Mouse (Mus musculus): ENCODE measurements at regions not wholly inside any gene's neighbourhood (a gene's known extent, or its start where the extent isn't known, plus 50 kb on each side); places are given as distances from the start of the nearest gene placed in this dataset.

DNA sequence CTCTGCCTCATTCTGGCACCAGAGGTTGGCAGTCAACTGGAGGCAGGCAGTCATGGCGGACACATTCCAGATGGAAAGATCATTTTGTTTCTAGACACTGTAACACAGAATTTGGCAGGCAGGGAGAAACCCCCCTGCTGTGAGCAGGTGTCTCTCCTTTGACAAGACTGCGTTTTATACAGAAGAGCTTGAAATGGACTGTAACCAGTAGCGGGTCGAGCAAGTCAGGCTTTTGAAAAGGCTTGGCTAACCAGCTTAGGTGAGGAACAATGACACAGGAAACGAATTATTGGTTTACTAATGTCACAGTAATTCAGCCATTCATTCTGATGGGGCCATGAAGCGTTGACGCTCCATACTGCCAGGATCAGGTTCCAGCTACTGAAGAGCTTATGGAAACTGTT lies 275.3 kb upstream of the Slc24a5 start:
- no peaks in the 10 kb centered on the region for H3K27me3 ChIP-seq (ENCODE audit: control insufficient read depth, insufficient read depth, insufficient read length)
- H3ac ChIP-seq (ENCODE audit: control insufficient read depth, insufficient read length, low read depth): no peak overlapping the region
- no peaks in the 10 kb centered on the region for H3K36me3 ChIP-seq (ENCODE audit: control insufficient read depth, insufficient read depth)
- H3K79me2 ChIP-seq (ENCODE audit: control insufficient read depth, insufficient read depth): no peaks in the 10 kb centered on the region
- no peak overlapping the region for H3K4me3 ChIP-seq (ENCODE audit: insufficient read depth, poor library complexity, severe bottlenecking)
- H3K79me3 ChIP-seq (ENCODE audit: low read depth): no peaks in the 10 kb centered on the region
- no peak for TF ChIP-seq CEBPB (IDR thresholded peaks at IDR 0.05; ENCODE audit: low read depth)
- no peak for TF ChIP-seq CTCF (IDR thresholded peaks at IDR 0.05; ENCODE audit: control insufficient read depth, insufficient read depth, insufficient read length)
- no peak for TF ChIP-seq MAX (IDR thresholded peaks at IDR 0.05)
- no peak for TF ChIP-seq MYOG (IDR thresholded peaks at IDR 0.05; ENCODE audit: control insufficient read depth, extremely low read depth, insufficient read length)
- TF ChIP-seq MYOD1 (IDR thresholded peaks at IDR 0.05; ENCODE audit: control insufficient read depth, insufficient read length, low read depth): no peak
- no peak for TF ChIP-seq FOSL1 (IDR thresholded peaks at IDR 0.05; ENCODE audit: insufficient read depth, low read length, poor library complexity, severe bottlenecking)
- no peak for TF ChIP-seq USF1 (IDR thresholded peaks at IDR 0.05; ENCODE audit: low read depth)

- Histone ChIP-seq H3ac (ENCODE audit: control insufficient read depth, insufficient read length, low read depth) (no peak overlapping the region), H3K36me3 (ENCODE audit: control insufficient read depth, insufficient read depth) (no peaks in the 10 kb centered on the region)
- TF ChIP-seq MYOG (IDR thresholded peaks at IDR 0.05; ENCODE audit: control insufficient read depth, extremely low read depth, insufficient read length): no peak
- TF ChIP-seq CTCF (IDR thresholded peaks at IDR 0.05; ENCODE audit: control insufficient read depth, insufficient read depth, insufficient read length): no peak
- TF ChIP-seq FOSL1 (IDR thresholded peaks at IDR 0.05; ENCODE audit: insufficient read depth, low read length, poor library complexity, severe bottlenecking): no peak
- no peak for TF ChIP-seq MAX (IDR thresholded peaks at IDR 0.05)
- TF ChIP-seq CEBPB (IDR thresholded peaks at IDR 0.05; ENCODE audit: low read depth): no peak
- TF ChIP-seq USF1 (IDR thresholded peaks at IDR 0.05; ENCODE audit: low read depth): no peak
- TF ChIP-seq MYOD1 (IDR thresholded peaks at IDR 0.05; ENCODE audit: control insufficient read depth, insufficient read length, low read depth): no peak
These were observed 256.2 kb upstream of the Slc24a5 start for GRCm38 (mm10) chr2:124811709-124812108.

GRCm38 (mm10) chr2:124816814-124817213 lies 251.1 kb upstream of the Slc24a5 start:
- TF ChIP-seq USF1 (IDR thresholded peaks at IDR 0.05; ENCODE audit: low read depth) (no peak), FOSL1 (IDR thresholded peaks at IDR 0.05; ENCODE audit: insufficient read depth, low read length, poor library complexity, severe bottlenecking) (no peak)
- no peak overlapping the region for H3ac ChIP-seq (ENCODE audit: control insufficient read depth, insufficient read length, low read depth)
- H3K27me3 ChIP-seq (ENCODE audit: control insufficient read depth, insufficient read depth, insufficient read length): no peaks in the 10 kb centered on the region
- no peak overlapping the region for H3K4me3 ChIP-seq (ENCODE audit: insufficient read depth, poor library complexity, severe bottlenecking)
- H3K36me3 ChIP-seq (ENCODE audit: control insufficient read depth, insufficient read depth): no peaks in the 10 kb centered on the region
- no peaks in the 10 kb centered on the region for H3K79me2 ChIP-seq (ENCODE audit: control insufficient read depth, insufficient read depth)
- no peaks in the 10 kb centered on the region for H3K79me3 ChIP-seq (ENCODE audit: low read depth)

More at GRCm38 (mm10) chr2:124811709-124812108, 256.2 kb upstream of the Slc24a5 start:
- no peaks in the 10 kb centered on the region for H3K79me3 ChIP-seq (ENCODE audit: low read depth)
- H3K79me2 ChIP-seq (ENCODE audit: control insufficient read depth, insufficient read depth): no peaks in the 10 kb centered on the region
- no peaks in the 10 kb centered on the region for H3K27me3 ChIP-seq (ENCODE audit: control insufficient read depth, insufficient read depth, insufficient read length)
- H3K4me3 ChIP-seq (ENCODE audit: insufficient read depth, poor library complexity, severe bottlenecking): no peak overlapping the region

GRCm38 (mm10) chr2:124819846-124820245 lies 248.1 kb upstream of the Slc24a5 start:
- no peak for TF ChIP-seq MYOD1 (IDR thresholded peaks at IDR 0.05; ENCODE audit: control insufficient read depth, insufficient read length, low read depth)
- TF ChIP-seq CEBPB (IDR thresholded peaks at IDR 0.05; ENCODE audit: low read depth): no peak
- Histone ChIP-seq H3K79me2 (ENCODE audit: control insufficient read depth, insufficient read depth) (no peaks in the 10 kb centered on the region), H3ac (ENCODE audit: control insufficient read depth, insufficient read length, low read depth) (no peak overlapping the region), H3K27me3 (ENCODE audit: control insufficient read depth, insufficient read depth, insufficient read length) (no peaks in the 10 kb centered on the region), H3K36me3 (ENCODE audit: control insufficient read depth, insufficient read depth) (no peaks in the 10 kb centered on the region), H3K4me3 (ENCODE audit: insufficient read depth, poor library complexity, severe bottlenecking) (no peak overlapping the region), H3K79me3 (ENCODE audit: low read depth) (no peaks in the 10 kb centered on the region)

DNA sequence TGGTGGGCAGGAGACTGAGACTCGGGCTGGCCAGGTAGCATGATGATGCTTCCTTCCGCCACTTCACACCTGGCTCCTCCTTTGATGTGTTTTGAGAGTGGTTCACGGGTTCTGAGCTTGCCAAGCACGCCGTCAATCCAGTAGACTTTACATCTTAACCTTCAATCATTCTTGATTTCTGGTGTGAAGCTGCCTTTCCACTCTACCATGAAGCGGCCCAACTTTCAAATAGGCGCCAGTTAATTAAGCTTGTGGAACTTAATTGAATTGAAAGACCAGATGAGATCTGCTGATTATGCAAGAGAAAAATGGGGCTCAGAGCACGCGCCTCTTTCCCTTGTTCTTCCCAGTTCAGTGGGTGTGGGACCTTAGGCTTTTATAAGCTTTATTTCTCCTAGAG lies 247.1 kb upstream of the Slc24a5 start:
- no peak overlapping the region for H3ac ChIP-seq (ENCODE audit: control insufficient read depth, insufficient read length, low read depth)
- TF ChIP-seq FOSL1 (IDR thresholded peaks at IDR 0.05; ENCODE audit: insufficient read depth, low read length, poor library complexity, severe bottlenecking) (no peak), MAX (IDR thresholded peaks at IDR 0.05) (no peak), CEBPB (IDR thresholded peaks at IDR 0.05; ENCODE audit: low read depth) (no peak), CTCF (IDR thresholded peaks at IDR 0.05; ENCODE audit: control insufficient read depth, insufficient read depth, insufficient read length) (no peak), MYOD1 (IDR thresholded peaks at IDR 0.05; ENCODE audit: control insufficient read depth, insufficient read length, low read depth) (no peak), MYOG (IDR thresholded peaks at IDR 0.05; ENCODE audit: control insufficient read depth, extremely low read depth, insufficient read length) (no peak), USF1 (IDR thresholded peaks at IDR 0.05; ENCODE audit: low read depth) (no peak)

GRCm38 (mm10) chr2:124821366-124821765 lies 246.6 kb upstream of the Slc24a5 start:
- no peaks in the 10 kb centered on the region for H3K79me3 ChIP-seq (ENCODE audit: low read depth)
- no peak overlapping the region for H3ac ChIP-seq (ENCODE audit: control insufficient read depth, insufficient read length, low read depth)
- no peaks in the 10 kb centered on the region for H3K27me3 ChIP-seq (ENCODE audit: control insufficient read depth, insufficient read depth, insufficient read length)
- TF ChIP-seq FOSL1 (IDR thresholded peaks at IDR 0.05; ENCODE audit: insufficient read depth, low read length, poor library complexity, severe bottlenecking) (no peak), MYOD1 (IDR thresholded peaks at IDR 0.05; ENCODE audit: control insufficient read depth, insufficient read length, low read depth) (no peak), MYOG (IDR thresholded peaks at IDR 0.05; ENCODE audit: control insufficient read depth, extremely low read depth, insufficient read length) (no peak), CTCF (IDR thresholded peaks at IDR 0.05; ENCODE audit: control insufficient read depth, insufficient read depth, insufficient read length) (no peak), MAX (IDR thresholded peaks at IDR 0.05) (no peak)
- no peaks in the 10 kb centered on the region for H3K36me3 ChIP-seq (ENCODE audit: control insufficient read depth, insufficient read depth)
- H3K4me3 ChIP-seq (ENCODE audit: insufficient read depth, poor library complexity, severe bottlenecking): no peak overlapping the region
- H3K79me2 ChIP-seq (ENCODE audit: control insufficient read depth, insufficient read depth): no peaks in the 10 kb centered on the region

More for the DNA sequence above, 247.1 kb upstream of the Slc24a5 start:
- Histone ChIP-seq H3K36me3 (ENCODE audit: control insufficient read depth, insufficient read depth) (no peaks in the 10 kb centered on the region), H3K79me2 (ENCODE audit: control insufficient read depth, insufficient read depth) (no peaks in the 10 kb centered on the region), H3K27me3 (ENCODE audit: control insufficient read depth, insufficient read depth, insufficient read length) (no peaks in the 10 kb centered on the region), H3K4me3 (ENCODE audit: insufficient read depth, poor library complexity, severe bottlenecking) (no peak overlapping the region), H3K79me3 (ENCODE audit: low read depth) (no peaks in the 10 kb centered on the region)
